Mouse (Mus musculus): ENCODE data around the gene Uchl1. TPM values are rescaled to one million over a fixed set of nuclear protein-coding genes. Genes with fewer than 3 reads are reported as not detected.

Uchl1 gene
- polyA plus RNA-seq, 1 experiment from 2014 or later = 65.0 TPM

DNA sequence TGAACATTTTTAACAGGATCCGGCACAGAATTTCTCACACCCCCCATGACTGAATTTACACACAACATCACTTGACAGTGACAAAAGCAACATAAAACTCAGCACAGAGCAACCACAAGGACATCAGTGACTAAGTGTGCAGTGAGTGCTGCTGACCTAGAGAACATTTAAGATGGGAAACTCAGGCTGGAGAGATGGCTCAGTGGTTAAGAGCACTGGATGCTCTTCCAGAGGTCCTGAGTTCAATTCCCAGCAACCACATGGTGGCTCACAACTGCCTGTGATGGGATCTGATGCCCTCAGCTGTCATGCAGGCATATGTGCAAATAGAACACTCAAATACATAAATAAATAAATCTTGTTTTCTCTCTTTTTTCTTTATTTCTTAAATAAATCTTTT lies 57.7 kb downstream of the Uchl1 start:
- Histone ChIP-seq H3K27me3 (no peaks in the 10 kb centered on the region), H3K4me2 (no peak overlapping the region), H3K27ac (no peak overlapping the region), H3K4me3 (no peak overlapping the region), H3K4me1 (peaks cover 5% of the 10 kb centered on the region; the same call in 1 of the 2 replicates), H3K36me3 (no peaks in the 10 kb centered on the region), H3K9ac (no peak overlapping the region), H3K9me3 (no peaks in the 10 kb centered on the region)
- no peak for ATAC-seq (ENCODE audit: insufficient number of reproducible peaks, insufficient read depth, low FRiP score, low TSS enrichment, low read depth)
- 97% methylated on average over 1 of the region's 1 CpGs for WGBS

Other genes starting within 250 kb of the Uchl1 start
- 74.1 and 77.4 TPM in 2 replicates for gene Apbb2, start 57.3 kb upstream of the Uchl1 start, polyA plus RNA-seq (2015; fragmentation: Nextera tagmentation; extraction: Ambion mirVana)
- gene Limch1, start 69.7 kb downstream of the Uchl1 start, polyA plus RNA-seq (2015; fragmentation: Nextera tagmentation; extraction: Ambion mirVana) = 106 and 115 TPM in 2 replicates